Mouse (Mus musculus) kidney, adult 9 months (tissue): ENCODE results near the gene Nup205.

Source experiments
- DNase-seq: peaks from one replicate; pipeline ENCODE4 v3.0.0; 2022

Nup205 gene

DNA sequence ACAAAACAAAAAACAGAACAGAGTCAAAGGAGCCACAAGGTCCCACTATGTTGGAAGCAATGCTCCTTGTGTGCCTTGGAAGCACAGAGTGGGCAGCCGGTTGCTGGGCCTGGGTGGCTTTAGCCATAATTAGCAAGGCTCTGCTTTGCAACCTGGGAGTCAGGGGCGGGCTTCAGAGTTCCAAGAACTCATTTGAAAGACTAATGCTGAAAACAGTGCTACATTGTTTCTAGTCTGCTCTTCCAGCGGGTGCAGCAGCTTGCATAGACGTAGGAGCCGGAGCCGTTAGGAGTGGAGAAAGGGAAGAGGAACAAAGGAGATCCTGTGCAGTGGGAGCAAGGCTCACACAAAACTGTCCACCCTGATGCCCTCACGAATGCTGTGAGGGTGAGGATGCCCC lies 111.7 kb downstream of the Nup205 start:
- DNase-seq: no peak

- DNase-seq: no peak
Observed at GRCm38 (mm10) chr6:35289676-35290075, 112.5 kb downstream of the Nup205 start.

DNA sequence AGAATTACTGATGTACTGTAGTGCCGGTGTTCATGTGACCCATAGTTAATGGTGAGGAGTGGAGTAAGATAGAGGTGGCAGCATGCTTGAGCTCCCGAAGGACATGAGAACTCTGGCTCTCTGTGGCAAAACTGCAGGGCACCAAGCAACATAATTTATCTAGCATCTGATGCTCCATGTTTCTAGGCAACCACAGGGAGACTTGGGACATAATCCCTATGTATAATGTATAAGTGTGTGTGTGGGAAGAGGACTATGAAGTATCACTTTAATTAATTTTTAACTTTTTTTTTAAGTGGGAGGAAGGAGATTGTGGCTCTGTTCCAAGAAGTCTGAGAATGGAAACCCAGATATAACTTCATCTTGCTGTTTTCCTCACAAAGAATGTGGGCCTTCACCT lies 117.7 kb downstream of the Nup205 start:
- no peak for DNase-seq

GRCm38 (mm10) chr6:35297001-35297400 lies 119.8 kb downstream of the Nup205 start:
- peak; percentile 81 for DNase-seq
